Mouse (Mus musculus) NIH3T3 (cell line): ENCODE data around the gene Gm867.
A peak's percentile ranks its signal among the peaks of the same experiment; 100 is the strongest.

Source experiments
- DNase-seq: peaks from one replicate; pipeline ENCODE4 v3.0.0-alpha.2; 2012; ENCODE audit warnings: low read depth

Gene Gm867

DNA sequence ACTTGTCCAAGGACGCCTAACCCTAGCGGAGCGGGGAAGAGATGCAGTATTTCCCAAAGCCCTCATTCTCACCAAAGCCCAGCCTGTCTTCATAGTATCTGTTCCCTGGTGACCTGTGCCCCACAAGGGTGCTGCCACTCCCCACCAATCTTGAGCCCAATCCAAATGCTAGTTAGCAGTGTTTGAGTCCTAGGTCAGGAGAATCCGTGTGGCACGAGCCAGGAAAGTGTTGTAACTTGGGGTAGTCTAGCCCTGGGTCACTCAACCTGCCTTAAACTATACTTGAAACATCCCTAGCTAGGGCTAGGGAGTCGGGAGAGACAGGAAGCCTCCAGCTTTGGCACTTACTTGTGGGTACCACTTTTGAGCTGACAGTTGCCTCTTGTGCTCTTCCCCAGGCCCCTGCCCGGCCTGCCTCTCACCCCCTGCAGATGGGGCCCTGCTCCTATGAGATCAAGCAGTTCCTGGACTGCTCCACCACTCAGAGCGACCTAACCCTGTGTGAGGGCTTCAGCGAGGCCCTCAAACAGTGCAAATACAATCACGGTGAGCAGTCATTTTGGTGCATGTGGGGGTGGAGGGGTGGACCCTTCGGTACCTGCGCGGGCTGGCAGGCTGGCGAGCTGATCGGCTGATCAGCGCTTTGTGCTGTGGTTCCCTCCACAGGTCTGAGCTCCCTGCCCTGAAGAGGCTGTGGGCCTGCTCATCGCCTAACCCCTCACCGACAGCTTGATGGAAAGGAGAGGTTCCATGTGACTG is 3.4 kb downstream of the Gm867 start:
- DNase-seq = no peak

DNA sequence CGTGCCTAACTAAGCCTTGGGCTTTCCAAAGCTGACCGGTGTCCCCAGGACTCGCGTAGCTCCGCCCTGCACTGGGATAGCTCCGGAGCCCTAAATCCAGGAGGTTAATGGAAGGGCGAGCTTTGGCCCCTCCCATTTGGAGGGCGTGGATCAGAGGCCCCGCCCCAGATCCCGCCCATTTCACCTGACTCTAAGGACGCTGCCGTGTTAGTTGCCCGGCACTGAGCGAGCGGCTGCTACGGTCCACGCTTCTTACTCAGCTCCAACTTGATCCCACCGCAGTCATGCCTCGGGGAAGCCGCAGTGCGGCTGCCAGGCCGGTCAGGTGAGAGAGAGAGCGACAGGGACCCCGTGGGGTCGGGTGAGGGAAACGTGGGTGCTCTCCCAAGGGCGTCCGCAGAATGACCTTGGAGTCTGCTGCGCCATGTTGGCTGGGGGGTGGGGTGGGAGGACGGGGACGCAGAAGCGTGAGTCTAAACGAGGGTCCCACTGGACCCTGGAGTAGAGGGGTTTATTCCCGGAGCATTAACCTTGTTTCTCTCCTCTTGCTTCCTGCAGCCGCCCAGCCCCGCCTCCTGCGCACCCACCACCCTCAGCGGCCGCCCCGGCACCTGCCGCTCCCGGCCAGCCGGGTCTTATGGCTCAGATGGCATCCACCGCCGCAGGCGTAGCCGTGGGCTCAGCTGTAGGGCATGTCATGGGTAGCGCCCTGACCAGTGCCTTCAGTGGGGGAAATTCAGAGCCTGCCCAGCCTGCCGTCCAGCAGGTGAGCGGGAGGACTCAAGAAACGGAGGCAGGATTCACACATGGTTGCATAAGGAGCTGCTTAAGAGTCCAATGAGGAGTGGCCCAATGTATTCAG is 4.6 kb downstream of the Gm867 start, which contains the start of gene Mmp11:
Gene Mmp11 (minus strand): TSS at position 817 of the 862 bp plus-strand sequence.
- DNase-seq = no peak

DNA sequence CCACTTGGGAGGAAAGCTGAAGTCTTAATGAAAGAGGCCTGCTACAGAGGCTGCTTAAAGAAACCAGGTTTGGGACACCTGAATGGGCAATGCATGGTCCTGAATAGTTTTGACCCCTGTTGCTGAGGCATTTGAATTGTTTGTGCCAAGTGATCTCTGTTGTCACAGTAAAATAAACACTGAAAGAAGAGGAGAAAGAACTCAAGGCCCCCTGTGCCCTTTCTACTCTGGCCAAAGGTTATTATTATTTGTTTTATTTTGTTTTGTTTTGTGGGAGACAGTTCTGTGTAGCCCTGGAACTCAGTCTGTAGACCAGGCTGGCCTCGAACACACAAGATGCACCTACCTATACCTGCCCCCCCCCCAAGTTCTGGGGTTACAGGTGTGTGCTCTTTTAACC is 5.5 kb downstream of the Gm867 start:
- no peak for DNase-seq

DNA sequence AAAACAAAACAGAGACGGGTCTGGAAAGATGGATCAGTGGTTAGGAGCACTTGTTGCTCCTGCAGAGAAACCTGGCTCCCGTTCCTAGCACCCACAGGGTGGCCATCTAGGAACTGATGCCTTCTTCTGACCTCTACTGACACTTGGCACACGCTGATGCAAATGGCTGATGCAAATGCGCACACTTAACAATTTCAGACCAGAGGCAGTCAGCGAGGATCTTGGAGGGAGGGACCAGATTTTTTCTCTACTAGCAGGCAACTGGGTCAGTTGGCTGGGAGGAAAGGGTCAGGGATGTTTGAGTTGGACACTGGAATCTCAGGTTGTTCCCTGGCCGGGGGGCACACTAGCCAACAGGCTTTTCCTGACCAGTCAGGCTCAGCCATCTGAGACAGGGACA is 7.6 kb downstream of the Gm867 start, which contains the start of gene Chchd10:
Gene Chchd10 (plus strand): TSS at position 240 of the 400 bp plus-strand sequence.
- DNase-seq = no peak

DNA sequence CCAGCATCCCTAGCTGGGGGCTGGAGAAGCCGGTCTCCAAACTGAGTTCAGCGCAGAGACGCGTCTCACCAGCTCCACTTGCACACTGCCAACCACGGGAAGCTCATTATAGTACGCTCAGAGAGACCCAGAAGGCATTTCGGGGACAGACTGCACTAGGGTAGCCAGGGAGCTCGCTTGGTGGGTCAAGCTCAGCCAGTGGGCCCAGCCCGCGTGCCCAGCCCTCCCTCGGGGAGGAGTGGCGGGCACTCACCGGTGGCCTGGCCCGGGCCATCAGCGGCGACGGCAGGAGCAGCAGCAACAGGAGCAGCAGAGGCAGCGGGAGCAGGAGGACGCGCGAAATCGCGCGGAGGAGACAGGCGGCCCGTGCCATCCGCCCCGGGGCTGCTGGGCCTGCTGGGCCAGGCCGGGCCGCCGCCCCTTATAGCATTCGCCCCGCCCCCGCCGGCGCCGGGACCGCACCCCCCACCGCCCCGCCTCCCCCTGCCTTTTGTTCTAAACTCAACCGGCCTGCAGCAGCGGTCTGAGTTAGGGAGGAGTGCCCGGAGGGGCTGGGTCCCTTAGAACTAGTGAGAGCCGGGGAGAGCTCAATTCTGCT is 8.3 kb downstream of the Gm867 start:
- peak; percentile 79 for DNase-seq

DNA sequence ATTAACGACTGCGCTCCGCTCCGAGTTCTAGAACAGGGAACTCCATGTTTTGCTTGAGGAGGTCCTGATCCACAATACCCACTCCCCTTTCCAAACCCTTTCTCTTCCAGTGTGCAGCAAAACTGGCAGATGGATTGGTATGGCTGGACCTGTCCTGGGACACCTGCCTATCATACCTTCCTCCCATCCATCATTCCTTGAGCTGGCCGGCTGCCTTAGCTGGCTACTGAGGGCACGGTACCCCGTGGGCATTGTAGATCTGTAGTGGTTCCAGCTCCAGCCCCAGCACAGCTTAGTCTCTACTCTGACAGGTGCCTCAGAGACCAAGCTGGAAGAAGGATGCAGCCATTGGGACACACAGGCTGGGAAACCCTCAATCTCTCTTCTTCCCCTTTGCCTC is 9.2 kb downstream of the Gm867 start:
- DNase-seq = no peak

DNA sequence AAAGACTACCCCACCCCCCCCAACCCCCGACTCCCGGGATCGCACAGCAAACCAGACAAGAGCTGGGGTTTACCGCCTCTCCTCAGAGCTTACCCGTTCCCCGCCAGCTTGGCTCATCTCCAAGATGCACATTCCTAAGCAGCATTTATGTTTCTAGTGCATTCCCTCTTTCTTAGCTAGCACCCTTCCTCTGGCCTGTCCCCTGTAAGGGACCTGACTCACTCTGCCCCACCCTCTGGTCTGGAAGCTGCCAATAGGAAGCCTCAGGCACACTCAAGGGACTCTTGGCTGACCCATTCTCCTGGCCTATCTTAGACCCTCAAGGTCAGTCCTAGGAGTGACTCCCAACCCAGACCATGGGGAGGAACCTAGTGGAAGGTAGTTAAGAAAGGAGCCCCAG is 10.2 kb downstream of the Gm867 start:
- peak; percentile 86 for DNase-seq

DNA sequence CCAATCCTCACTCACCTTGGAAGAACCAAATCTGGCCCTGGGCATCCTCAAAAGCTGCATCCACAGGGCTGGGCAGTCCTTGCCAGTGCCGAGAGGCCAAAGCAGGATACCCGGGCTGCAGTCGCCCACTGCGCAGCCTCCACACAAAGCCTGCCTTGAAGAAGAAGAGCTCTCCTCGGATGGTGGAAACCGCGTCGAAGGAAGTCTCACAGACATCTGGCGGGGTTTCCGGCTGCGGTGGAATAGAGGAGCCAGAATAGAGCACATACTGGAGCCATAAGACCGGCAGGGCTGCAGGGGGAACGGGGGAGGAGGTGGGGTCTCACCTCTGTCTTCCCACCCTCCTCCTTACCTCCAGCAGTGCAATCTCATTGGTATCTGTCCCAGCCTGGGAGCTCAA is 14.1 kb downstream of the Gm867 start:
- no peak for DNase-seq

DNA sequence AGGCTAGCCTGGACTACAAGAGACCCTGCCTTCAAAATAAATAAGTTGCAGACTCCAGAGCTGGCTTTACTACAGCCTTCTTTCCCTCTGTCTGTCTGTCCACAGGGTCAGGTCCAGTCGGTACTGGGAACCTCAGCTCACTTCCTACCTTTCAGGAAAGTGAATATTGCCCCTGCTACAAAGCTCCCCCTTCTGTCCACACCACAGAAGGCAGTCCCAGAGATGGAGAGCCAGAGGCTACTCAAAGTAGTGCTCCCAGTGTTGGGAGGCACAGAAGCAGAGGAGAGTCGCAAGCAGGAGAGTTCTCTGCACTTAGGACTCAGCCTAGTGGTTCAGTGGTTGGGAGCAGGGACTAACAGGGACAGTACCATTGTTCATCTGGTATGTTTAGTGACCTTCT is 16.1 kb downstream of the Gm867 start:
- peak; percentile 45 for DNase-seq

DNA sequence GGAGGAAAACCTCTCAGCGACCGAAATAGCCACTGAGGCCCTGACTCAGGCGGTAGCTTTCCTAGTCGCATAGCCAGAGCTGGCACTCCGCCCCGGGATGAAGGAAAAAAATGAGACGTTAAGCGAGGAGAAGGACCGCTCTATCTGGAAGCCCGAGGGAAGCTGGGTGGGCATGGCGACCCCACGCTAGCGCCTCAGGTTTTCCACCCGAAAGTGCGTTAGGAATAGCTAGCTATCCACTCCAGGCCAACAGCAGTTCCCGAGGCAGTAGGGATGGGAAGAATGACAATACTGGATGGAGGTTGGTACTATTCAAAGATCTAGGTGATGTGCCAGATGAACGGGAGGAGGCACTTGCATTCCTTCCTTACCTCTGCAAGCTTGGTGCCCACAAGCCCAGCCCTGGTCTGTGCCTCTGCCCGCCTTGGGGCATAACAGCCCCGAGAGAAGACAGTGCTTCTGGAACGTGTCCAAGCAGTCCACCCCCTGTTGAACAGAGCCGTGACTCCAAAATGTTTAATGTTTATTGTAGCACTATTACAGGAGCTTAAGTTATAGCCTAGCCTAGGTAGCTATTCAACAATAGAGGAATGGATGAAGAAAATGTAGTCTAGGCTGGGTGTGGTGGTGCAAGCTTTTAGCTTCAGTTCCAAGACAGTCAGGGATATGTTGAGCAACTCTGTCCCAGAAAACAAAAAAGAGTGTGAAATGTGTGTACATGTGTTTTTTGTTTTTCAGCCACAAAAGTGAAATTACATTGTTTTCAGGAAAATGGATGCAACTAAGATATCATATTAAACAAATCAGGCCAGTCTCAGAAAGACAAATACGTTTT is 18.5 kb downstream of the Gm867 start:
- DNase-seq = peak; percentile 56

DNA sequence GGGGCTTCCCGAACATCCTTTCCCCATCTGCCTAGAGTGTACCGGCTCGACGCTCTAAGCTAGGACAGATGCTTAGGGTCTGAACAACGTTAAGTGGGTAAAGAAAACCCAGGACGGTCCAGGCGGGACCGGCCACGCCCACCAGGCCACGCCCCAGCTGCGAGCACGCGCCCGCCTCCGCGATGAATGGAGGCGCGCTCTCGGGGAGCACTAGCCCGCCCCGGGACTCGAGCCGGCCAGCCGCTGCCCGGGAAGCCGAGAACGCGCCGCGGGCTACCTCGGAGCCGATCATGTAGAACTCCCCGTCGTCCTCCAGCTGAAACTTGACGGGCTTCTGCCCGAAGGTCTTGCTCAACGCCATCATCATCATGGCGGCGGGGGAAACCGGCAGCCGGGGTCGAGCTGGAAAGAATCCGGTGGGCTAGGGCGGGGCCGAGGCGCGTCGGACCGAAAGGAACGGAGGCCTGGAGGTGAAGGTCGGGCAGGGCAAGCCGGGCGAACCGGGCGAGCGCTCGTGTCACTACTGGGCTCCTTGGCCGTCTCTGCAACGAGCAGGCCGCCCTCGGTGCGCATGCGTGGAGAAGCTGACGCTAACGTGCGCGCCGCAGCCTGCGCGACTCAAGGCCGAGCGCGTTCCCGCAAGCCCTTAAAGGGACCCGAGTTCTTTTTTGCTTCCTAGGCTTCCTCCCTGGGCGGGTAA is 19.3 kb downstream of the Gm867 start, which contains the start of gene Smarcb1:
Gene Smarcb1 (minus strand): TSS at position 592 of the 700 bp plus-strand sequence.
- DNase-seq = peak; percentile 99

DNA sequence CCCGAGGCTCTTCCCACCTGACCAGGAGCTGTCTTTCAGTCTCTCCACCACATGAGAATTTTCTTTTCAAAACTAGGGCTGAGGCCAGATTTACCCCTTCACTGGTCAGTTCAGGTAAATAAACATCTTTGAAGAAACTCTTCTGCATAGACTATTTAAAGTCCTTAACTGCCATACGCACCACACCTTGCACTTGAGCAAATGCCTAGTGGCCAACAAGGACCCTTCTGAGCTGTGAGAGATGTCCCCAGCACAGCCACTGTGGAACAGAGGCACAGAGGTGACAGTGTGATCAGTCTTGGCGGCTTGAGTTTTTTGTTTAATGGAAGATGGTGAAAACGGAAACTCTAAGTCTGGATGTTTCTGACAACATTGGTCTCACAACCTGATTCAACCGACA is 21.4 kb downstream of the Gm867 start:
- DNase-seq = no peak

DNA sequence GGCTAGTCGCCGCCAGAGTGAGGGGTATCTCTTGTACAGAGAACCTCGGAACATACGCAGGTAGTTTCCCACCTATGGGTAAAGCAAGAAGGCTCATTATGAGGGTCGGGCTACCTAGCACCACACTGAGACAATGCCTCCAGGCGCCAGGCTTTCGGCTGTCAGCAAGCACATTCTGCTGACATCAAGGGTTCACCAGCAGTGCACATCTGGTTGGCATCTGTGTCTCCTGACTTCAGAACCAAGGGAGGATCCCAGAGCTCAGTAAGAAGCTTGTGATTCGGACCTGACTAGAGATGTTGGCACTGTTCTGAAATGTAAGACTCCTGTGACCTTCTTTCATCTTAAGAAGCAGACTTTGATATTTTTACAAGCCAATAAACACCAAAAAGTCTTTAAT is 23.6 kb downstream of the Gm867 start:
- DNase-seq = peak; percentile 65

DNA sequence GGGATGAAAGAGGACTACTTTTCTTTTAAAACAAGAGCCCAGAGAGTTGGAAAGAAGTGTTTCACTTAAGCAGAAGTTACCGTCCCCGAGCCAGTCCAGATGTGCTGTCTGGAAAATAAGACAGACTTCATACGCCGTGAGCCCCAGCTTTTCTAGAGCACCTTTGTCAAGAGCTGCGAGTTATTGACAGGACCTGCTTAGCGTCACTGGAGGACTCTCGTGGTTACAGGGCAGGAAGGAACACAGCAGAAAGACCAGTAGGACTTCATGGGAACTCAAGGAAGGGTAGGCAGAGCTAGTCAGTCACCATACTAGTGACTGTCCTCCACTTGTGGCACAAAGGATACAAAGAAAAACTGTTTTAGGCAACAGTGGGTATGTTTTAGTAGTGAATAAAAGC is 24.9 kb downstream of the Gm867 start:
- no peak for DNase-seq

DNA sequence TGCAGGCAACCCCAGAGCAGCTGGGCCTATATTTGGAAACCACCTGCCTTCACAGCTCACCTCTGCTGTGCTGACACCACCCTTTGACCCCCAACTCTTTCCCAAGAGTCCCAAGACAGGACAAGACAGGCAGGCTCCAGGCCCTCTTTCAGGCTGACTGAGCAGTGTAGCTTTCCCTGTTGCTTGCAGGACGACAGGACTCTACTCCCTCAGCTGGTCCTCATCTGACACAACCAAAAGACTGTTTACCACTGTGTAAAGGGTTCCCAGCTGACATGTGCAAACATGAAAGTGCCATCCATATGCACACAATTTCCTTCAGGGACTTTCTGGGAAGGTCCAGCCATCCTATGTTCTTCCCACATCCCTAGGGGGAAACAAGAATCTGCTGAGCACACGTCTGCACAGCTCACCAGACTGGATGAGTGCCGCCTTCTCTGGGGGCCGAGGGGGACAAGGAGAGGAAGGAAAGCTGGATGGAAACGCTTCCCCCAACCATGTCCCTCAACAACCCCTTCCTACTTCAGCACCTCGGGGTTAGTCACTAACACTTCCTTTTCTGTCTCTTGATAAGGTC is 27.4 kb downstream of the Gm867 start:
- no peak for DNase-seq

DNA sequence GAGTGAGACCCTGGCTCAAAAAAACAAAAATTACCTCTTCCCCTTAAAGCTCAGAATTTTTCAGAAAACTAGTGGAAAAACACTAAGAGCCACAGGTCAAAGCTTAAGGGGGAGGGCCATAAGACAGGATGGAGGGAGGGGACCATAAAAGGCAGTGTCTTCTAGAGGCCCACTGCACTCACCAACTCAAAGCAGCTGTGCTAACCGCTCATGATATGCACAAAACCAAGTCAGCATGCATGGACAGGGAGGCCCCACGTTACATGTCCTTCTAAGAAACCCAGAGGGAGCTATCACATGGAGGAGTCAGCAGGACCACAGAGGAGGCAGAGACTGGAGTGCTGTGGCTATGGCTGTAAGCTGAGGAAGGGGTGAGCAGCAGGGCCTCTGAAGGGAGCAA is 29.8 kb downstream of the Gm867 start:
- DNase-seq = no peak

DNA sequence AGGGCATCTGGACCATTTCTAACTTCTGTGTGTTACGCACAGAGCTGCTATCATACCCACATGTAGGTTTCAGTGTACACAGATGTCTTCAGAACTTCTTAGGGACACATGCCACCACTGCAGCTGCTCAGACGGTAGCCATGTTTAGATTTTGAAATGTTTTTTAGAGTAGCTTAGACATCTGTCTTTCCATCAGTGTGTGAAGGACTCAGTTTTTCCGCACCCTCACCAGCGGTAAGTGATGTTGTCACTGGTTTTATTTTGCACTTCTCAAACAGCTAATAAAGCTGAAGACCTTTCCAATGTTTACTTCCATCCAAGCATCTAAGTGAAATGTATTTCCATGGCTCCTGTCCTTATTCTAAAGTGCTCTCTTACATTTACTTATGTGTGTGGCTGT is 33.6 kb downstream of the Gm867 start:
- DNase-seq = no peak

DNA sequence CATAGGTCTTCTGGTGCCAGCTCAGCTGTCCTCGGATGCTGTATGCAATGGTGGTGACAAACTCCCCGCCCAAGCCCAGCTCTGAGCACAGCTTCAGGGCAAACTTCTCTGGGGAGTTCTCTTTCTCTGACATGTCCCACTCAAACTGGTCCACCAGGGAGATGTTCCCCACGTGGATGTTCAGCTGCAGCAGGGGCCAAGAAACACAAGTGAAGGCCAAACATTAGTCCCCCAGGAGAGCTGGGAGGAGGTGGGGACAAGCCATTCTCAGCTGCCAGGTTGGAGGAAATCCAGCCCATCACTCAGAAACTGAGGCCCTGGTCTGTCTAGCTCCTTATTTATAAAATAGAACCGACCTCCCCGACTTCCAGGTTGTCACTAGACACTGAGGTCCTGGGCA is 36.1 kb downstream of the Gm867 start:
- DNase-seq = no peak

DNA sequence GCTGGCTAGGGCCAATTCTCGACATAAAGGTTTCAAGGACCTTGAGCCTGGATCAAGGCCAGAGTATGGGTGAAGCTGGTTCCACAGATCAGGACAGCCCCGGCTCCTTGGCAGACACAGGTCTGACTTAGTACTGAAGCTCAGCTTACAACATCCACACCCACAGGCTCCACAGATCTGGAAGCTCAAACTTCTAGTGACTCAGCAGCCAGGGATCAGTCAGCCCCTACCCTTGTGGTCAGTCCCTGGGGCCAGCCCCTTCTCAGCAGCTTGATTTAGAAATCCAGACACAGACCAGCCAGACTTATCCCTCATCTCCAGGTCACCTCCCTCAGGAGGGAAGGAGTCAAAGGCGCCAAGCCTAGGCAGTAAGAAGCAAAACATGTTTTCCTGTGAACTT is 41.6 kb downstream of the Gm867 start:
- DNase-seq = peak; percentile 92

DNA sequence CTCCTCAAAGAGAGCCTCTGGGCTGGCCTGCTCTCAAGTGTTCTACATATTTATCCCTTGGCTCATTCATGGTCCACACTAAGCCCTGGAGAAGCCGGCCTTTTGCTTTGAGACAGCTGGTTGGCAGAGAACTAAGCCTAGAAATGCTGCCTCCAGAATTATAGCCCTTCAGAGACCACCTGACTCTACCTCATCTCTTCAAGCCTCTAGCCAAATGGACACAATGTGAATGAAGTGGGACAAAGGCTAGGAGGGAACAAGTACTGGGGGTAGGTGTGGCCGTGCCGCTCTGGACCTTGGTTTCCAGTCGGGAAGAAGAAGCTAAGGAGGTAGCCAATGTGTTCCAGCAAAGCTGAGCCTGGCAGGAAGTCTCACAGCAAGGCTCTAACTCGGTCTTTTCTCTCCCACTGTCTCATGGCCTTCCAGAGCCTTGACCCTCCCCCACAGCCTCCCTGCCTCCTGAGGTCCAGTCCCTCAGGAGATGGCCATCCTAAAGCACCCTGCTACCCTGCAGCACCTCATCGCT is 42.4 kb downstream of the Gm867 start:
- DNase-seq = peak; percentile 42

DNA sequence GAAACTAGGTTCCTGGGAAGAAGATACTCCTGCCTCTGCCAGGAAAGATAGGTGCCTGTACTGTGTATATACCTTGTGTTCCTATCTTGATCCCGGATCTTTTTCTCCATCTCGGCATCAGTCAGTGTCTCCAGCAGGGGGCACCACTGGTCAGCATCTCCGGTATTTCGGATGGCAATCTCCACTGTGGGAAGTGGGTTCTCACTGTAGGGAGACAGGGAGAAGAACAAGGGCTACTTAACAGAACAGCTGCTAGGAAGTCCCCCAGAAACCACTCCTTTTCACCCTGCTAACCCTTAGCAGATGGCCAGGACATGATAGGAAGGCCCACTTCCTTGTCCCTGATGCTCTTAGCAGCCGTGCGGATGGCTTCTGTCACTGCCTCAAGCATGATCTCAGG is 43.1 kb downstream of the Gm867 start:
- peak; percentile 74 for DNase-seq
